In genomic region chr6:71190501-71190900, GRCm38 (mm10) we compare ENCODE assay signal across 23 mouse cellular contexts. TPM values are rescaled to one million over a fixed set of nuclear protein-coding genes. Genes with fewer than 3 reads are reported as not detected.
DNase-seq lines count a peak whose midpoint lies in the region; TF ChIP-seq lines count a peak whose summit lies in the region.
"Had no signal": no experiment of that assay in that cellular context is flagged by ENCODE, and none has a peak within 500 bp of the region (broad histone marks: within the 10 kb centered on the region; RNA-seq: fewer than 3 reads in every experiment).

No protein-coding gene starts in this region.

- H3K36me3 ChIP-seq in liver, adult 2 months (ENCODE audit: control insufficient read depth, insufficient read depth, low read length), result no peaks in the 10 kb centered on the region
- H3K36me3 ChIP-seq: G1E had no signal

- no peak overlapping the region for H3K9ac ChIP-seq in liver, adult 2 months (ENCODE audit: low read depth, low read length)

- peaks cover 4% of the 10 kb centered on the region; the same call in 1 of the 2 replicates for H3K79me2 ChIP-seq in liver, adult 2 months (ENCODE audit: control insufficient read depth, insufficient read depth, low read length)

- H3K27ac ChIP-seq in liver, adult 2 months (replicated peaks; ENCODE audit: insufficient read depth, low read depth, low read length), result peak overlapping the region; percentile 94

- TF ChIP-seq CTCF in liver, adult 2 months (IDR thresholded peaks at IDR 0.05; ENCODE audit: low read depth, low read length), result no peak

- DNase-seq in liver, adult 2 months (ENCODE audit: extremely low read depth, low read depth, low spot score), result peak; percentile 91
- no peak for DNase-seq in liver
- DNase-seq: adrenal gland, adult 2 months; adrenal gland, adult 8-10 months; adrenal gland, postnatal 10 days; adrenal gland, postnatal 14 days; adrenal gland, postnatal 25 days; adrenal gland, postnatal 36 days; B cell, adult 2 months; cerebellum, adult 11 months; cerebellum, adult 11-12 months; cerebellum, adult 18-20 months; cerebellum, adult 2 months had no signal

- no peaks in the 10 kb centered on the region for H3K27me3 ChIP-seq in liver, adult 2 months (ENCODE audit: control insufficient read depth, insufficient read depth, low read length)
- H3K27me3 ChIP-seq: CH12.LX, Patski had no signal

- no peak for TF ChIP-seq POLR2A in liver, adult 2 months (IDR thresholded peaks at IDR 0.05; ENCODE audit: extremely low read depth, insufficient read depth, low read length)

- no peak overlapping the region for H3K4me3 ChIP-seq in liver, adult 2 months (ENCODE audit: insufficient read depth, low read depth, low read length)

- 23% methylated on average over 2 of the region's 2 CpGs for WGBS in liver, adult 2 months

- peaks cover 37% of the 10 kb centered on the region for H3K4me1 ChIP-seq in liver, adult 2 months (ENCODE audit: control insufficient read depth, insufficient read depth, low read length)

RNA-seq across cellular contexts. Expression of gene Fabp1, which starts 9.1 kb away (rescaled TPM):
- 4,448 and 10,515 TPM in 2 replicates for total RNA-seq in liver, adult 2 months (2014; rRNA removed)
- 1,879 and 1,952 TPM in 2 replicates for polyA plus RNA-seq in liver, adult 2 months (2012; rRNA removed)
- total RNA-seq: adrenal gland, adult 18-20 months; adrenal gland, postnatal 25 days; CH12.LX; ES-E14; G1E; MEL had no signal
- polyA plus RNA-seq: activated CD4-positive, CD25-positive, alpha-beta regulatory T cell, adult 4 months; adrenal gland, adult 2 months; brain, embryonic 14.5 days; C2C12; CD4-positive, CD25-positive, alpha-beta regulatory T cell, adult 4 months; cerebellum, adult 2 months; G1E; Patski had no signal

RNA-seq across cellular contexts. Expression of gene Thnsl2, which starts 46.3 kb away (rescaled TPM):
- 54.5 and 69.7 TPM in 2 replicates for total RNA-seq in liver, adult 2 months (2014; rRNA removed)
- 50.1 and 57.4 TPM in 2 replicates for polyA plus RNA-seq in liver, adult 2 months (2012; rRNA removed)
- total RNA-seq: CH12.LX, G1E had no signal
- polyA plus RNA-seq: C2C12, G1E had no signal
